Mouse (Mus musculus) E14TG2a.4 (cell line): Measurements from ENCODE around the gene Spata5.

Experiments
- CTCF ChIP-seq: conservative IDR thresholded peaks from 2 replicates; pipeline ENCODE4 v1.5.1; 2014; ENCODE audit warnings: low read length
- NANOG ChIP-seq: IDR thresholded peaks from 2 replicates; pipeline ENCODE4 v1.6.1; 2014; ENCODE audit warnings: borderline replicate concordance, low read length, mixed read lengths
- POU5F1 ChIP-seq: IDR thresholded peaks from 2 replicates; pipeline ENCODE4 v1.6.1; 2014; ENCODE audit warnings: low read length, borderline replicate concordance

DNA sequence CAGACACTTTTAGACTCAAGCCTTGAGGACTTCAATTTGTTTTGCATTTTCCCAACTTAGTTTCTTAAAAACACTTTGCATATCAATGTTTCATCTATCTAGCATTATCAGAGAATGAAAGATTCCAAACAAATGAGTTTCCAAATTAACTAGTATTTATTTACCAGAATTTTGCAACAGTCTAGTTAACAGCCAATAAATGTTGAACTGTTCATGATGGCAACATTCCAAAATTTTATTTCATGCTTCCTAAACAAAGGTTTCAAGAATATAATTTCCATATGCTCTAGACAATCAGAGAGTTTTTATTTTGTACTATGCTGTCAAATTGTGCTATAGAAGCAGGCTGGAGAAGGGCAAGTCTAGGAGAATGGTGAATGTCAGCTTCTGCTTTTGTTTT is 12.1 kb upstream of the Spata5 start:
- TF ChIP-seq CTCF (no peak), POU5F1 (no peak), NANOG (no peak)
